Mouse (Mus musculus) urinary bladder, postnatal 4 days (tissue): ENCODE results near the gene Cyp19a1.

ENCODE experiments used
- DNase-seq, 2 experiments: peaks; one replicate each; pipeline ENCODE4 v3.0.0; 2021 to 2022; ENCODE audit warnings: low spot score in 2 of 2

Gene Cyp19a1

DNA sequence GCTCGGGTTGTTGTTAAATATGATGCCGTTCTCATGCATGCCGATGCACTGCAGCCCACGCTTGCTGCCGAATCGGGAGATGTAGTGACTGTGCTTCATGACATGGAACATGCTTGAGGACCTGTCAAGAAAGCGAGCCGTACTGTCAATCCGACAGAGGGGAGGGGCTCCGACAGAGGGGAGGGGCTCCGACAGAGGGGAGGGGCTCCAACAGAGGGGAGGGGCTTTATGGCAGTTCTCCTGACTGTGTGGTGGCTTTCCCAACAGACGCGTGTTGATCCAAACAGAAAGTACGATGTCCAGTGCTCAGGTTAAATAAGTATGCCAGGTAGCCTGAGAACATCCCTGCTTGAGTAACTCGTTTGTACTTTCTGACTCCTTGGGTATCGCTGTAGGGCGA is 87.7 kb downstream of the Cyp19a1 start:
- no peak for DNase-seq

DNA sequence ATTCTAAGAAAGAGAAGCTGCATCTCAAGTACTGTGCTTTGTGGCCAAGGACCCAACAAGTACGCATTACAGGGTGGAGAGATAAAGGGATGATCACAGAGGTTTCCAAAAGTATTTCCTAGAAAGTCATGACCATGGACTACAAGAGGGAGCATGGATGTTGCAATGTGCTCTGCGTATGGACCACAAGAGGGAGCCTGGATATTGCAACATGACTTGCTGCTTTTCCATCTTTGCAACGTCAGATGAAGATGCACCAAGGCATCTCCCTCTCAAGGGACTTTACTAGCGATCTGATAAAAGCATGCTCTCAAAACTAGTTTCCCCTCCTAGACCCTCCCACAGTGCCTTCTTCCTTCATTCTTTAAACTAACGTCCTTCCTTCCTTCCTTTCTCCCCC is 98.4 kb downstream of the Cyp19a1 start:
- no peak for DNase-seq

DNA sequence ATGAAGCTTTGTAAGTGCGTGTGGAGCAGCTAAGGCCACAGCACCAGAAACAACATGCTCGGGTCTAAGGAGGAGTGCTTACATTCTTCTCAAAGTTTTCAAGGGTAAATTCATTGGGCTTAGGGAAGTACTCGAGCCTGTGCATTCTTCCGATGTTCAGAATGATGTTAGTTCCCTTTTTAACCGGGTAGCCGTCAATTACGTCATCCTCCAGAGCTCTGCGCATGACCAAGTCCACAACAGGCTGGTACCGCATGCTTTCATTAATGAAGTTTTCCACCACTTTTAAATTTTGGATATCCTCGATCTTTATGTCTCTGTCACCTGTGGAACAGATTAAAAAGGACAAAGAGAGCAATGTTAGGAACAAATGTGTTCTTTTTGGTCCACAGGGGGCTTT is 99.5 kb downstream of the Cyp19a1 start:
- DNase-seq: no peak

DNA sequence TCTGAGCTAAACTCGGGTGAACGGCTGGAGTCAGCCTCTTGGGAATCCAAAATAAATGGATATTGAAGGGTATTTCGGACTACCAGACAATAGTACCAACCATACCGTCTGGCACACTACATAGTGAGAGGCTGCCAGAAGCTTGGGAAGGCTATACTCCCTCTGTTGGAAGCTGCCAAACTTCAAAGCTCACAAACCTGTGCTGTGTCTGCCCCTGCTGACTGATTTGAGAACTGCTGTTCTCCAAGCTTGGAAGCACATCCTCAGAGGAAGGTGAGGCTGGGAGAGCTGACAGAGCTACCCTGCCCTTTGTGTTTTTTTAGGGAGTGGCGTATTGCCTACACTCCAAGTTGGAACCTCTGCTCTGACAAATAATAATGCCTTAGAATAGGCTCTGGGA is 104.8 kb downstream of the Cyp19a1 start:
- no peak for DNase-seq

DNA sequence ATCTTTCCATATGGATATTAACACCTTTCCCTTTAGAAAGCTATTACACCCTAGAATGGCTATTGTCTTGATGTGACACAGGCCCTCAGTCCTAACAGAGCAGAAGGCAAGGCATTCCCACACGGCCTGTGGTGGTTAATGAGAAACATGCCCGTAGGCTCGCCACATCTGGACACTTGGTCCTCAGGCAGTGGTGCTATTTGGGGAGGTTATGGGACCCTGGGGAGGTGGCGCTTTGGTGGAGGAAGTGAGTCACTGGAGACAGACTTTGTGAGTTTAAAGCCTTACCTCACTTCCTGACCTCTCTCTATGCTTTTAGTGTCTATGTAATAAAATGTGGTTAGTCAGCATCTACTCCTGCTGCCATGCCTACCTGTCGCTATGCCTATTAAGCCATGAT is 114.2 kb downstream of the Cyp19a1 start:
- no peak for DNase-seq

DNA sequence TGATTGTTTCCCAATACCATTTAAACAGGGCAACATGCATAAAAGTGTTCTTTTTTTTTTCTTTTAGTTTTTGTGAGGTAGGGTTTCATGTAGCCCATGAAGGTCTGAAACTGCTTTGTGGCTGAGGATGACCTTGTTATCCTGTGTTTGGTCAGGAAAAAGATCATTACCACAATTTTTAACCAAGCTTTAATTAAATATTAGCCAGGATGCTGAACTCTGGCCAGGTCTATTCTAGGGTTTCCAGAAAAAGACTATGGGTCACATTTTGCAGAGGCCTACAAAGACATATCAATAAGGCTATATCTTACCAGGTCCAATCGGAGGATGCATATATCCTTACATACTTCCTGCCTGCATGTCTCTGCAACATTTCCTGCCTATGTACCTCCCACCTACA is 128.7 kb downstream of the Cyp19a1 start:
- DNase-seq: no peak
